Mouse (Mus musculus): ENCODE measurements at regions not wholly inside any gene's neighbourhood (a gene's known extent, or its start where the extent isn't known, plus 50 kb on each side); places are given as distances from the start of the nearest gene placed in this dataset.

DNA sequence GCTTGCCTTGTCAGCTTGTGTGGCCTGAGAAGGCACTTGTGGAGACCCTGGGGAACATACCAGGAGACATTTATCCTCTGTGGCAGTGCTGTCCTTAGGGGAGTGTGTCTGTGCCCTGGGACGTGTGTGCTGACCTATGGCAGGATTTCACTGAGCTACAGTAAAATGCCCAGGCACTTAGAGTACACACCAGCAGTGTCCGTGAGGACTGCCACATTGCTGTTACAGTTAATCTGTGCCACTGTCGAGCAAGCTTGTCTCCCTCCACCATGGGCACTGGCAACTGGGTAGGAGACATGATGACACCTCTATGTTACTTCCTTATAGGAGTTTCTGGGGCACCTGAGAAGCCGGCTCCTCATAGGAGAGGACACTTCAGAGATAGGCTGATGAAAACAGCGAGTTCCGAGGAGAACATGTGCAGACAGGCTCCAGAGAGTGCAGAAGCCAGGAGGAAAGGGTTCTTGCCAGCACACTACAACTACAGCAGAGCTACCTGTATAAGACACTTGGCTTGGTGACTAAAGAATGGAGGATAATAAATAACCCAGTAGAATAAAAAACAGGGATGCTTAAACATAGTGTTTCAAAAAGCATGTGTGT is 56.3 kb upstream of the Zfp706 start:
- Histone ChIP-seq H3K36me3 (no peaks in the 10 kb centered on the region), H3K4me1 (peaks cover 4% of the 10 kb centered on the region; the same call in 1 of the 2 replicates), H3K27ac (no peak overlapping the region), H3K9me3 (no peaks in the 10 kb centered on the region), H3K4me3 (no peak overlapping the region), H3K27me3 (ENCODE audit: insufficient read depth, poor library complexity, severe bottlenecking) (no peaks in the 10 kb centered on the region; the same call in 1 of the 2 replicates)
- peak; percentile 69 for DNase-seq (ENCODE audit: low spot score)
- WGBS = 77% methylated on average over 6 of the region's 6 CpGs

DNA sequence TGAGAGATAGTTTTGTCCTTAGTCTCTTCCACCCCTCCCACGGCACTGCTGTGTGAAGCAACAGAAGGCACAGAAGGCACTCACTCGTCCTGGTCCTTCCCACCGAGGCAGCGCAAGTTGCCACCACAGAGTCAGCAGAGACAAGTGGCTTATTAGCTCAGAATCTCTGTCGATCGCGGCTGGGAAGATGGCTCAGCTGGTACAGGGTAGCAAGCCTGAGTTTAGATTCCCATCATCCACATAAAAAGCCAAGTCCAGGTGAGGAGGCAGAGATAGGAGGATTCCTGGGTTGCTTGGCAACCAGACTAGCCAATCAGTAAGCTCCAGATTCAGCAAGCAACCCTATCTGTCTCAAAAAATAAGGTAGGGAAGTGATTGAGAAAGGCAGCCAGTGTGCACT is 55.0 kb upstream of the Zfp706 start:
- Histone ChIP-seq H3K36me3 (no peaks in the 10 kb centered on the region), H3K4me1 (peaks cover 4% of the 10 kb centered on the region; the same call in 1 of the 2 replicates), H3K27me3 (ENCODE audit: insufficient read depth, poor library complexity, severe bottlenecking) (no peaks in the 10 kb centered on the region; the same call in 1 of the 2 replicates), H3K27ac (no peak overlapping the region), H3K9me3 (no peaks in the 10 kb centered on the region), H3K4me3 (no peak overlapping the region)
- 89% methylated on average over 7 of the region's 7 CpGs for WGBS
- peak; percentile 5 for DNase-seq (ENCODE audit: low spot score)

DNA sequence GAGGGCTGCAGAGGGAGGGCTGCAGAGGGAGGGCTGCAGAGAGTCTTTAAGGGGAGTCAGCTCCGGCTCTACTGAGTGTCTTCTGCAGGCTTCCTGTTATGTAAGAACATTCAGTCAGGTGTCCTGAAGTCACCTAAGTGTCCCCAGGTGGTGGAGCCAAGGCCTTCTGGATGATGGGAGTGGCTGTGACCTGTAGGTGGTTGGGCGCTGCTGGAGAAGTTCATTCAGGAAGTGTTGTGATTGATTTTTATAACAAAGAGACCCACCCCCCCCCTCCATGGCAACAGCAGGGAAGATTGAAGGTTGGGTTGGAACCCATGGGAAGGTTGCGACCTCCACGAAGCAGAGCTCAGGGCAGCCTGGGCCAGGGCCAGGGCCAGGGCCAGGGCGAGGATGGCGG is 53.9 kb upstream of the Zfp706 start:
- 83% methylated on average over 5 of the region's 6 CpGs for WGBS
- no peak overlapping the region for H3K4me3 ChIP-seq
- no peak overlapping the region for H3K27ac ChIP-seq
- H3K4me1 ChIP-seq = peaks cover 4% of the 10 kb centered on the region; the same call in 1 of the 2 replicates
- DNase-seq (ENCODE audit: low spot score) = peak; percentile 61
- no peaks in the 10 kb centered on the region for H3K9me3 ChIP-seq
- no peaks in the 10 kb centered on the region for H3K36me3 ChIP-seq
- no peaks in the 10 kb centered on the region; the same call in 1 of the 2 replicates for H3K27me3 ChIP-seq (ENCODE audit: insufficient read depth, poor library complexity, severe bottlenecking)

DNA sequence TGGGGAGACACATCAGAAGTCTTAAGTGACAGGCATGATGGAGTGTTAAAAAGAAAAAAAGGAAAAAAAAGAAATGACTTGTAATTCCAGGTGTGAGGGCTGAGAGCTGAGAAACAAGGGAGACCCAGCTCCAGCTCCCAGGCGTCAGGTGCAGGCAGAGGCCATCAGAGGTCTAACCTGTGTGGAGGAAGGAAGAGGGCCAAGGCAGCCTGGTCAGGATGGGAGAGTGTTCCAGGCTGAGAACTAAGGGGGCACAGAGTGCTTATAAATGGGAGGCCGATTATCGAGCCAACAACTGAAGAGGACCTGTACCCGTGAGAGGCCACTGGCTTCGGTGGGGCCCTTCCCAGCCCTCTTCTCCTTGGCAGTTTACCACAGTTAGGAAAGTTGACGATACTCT is 53.3 kb upstream of the Zfp706 start:
- 84% methylated on average over 6 of the region's 6 CpGs for WGBS
- Histone ChIP-seq H3K4me1 (peaks cover 4% of the 10 kb centered on the region; the same call in 1 of the 2 replicates), H3K4me3 (no peak overlapping the region), H3K27ac (no peak overlapping the region), H3K9me3 (no peaks in the 10 kb centered on the region), H3K27me3 (ENCODE audit: insufficient read depth, poor library complexity, severe bottlenecking) (no peaks in the 10 kb centered on the region; the same call in 1 of the 2 replicates), H3K36me3 (no peaks in the 10 kb centered on the region)
- peak; percentile 63 for DNase-seq (ENCODE audit: low spot score)

Data from heart, embryonic 10.5 days (tissue).